Comparison of ENCODE assay signal across 8 mouse cellular contexts in the genomic region with DNA sequence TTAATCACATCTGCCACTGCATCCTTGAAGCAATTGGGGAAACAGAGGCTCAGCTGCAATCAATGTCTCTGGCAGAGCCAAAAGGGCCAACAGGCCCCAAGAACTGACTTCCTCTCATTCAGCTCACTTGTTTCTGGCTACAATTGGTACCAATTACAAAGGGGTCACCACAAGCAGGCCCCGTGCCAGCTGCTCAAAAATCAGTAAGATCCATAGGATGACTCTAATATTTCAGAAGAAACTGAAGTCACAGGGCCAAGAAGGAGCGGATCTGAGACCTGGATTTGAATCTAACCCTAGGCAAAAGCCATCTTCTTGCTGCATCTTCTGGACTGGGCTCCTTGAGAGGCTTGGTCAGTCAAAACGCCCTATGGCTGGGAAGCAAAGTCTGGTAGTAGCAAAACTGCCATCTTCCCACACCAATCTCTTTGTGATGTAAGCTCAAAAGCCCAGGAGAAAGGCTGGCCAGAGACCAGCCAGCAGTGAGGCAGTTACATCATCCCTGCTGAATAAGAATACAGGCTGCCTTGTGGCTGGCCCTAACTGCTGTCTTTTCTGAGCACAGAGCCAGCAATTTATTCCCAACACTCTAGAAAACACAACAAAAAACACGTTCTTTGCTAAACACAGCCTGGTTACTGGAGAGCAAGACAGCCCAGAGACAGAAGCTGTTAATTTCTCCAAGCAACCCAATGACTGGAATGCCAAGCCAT. TPM values are rescaled to one million over a fixed set of nuclear protein-coding genes. Genes with fewer than 3 reads are reported as not detected.
DNase-seq lines count a peak whose midpoint lies in the region; ATAC-seq lines count a peak whose summit lies in the region.

No protein-coding gene starts in this region.

- H3K27me3 ChIP-seq in hindbrain, embryonic 15.5 days: no peaks in the 10 kb centered on the region
- no peaks in the 10 kb centered on the region for H3K27me3 ChIP-seq in liver, embryonic 12.5 days (replicated peaks)

- peak overlapping the region; percentile 99 for H3K9ac ChIP-seq in hindbrain, embryonic 15.5 days
- H3K9ac ChIP-seq in liver, embryonic 12.5 days: peak overlapping the region; percentile 96

- peak overlapping the region; percentile 95 for H3K4me2 ChIP-seq in hindbrain, embryonic 15.5 days
- peak overlapping the region; percentile 88 for H3K4me2 ChIP-seq in liver, embryonic 12.5 days

- H3K9me3 ChIP-seq in hindbrain, embryonic 15.5 days: no peaks in the 10 kb centered on the region
- no peaks in the 10 kb centered on the region for H3K9me3 ChIP-seq in liver, embryonic 12.5 days (replicated peaks)

- H3K36me3 ChIP-seq in hindbrain, embryonic 15.5 days: no peaks in the 10 kb centered on the region
- peaks cover 32% of the 10 kb centered on the region for H3K36me3 ChIP-seq in liver, embryonic 12.5 days

- peak overlapping the region; percentile 99 for H3K27ac ChIP-seq in hindbrain, embryonic 15.5 days (replicated peaks)
- H3K27ac ChIP-seq in liver, embryonic 12.5 days: peak overlapping the region; percentile 28; the same call in 1 of the 2 replicates

- WGBS in hindbrain, embryonic 15.5 days: 79% methylated on average over 4 of the region's 4 CpGs
- WGBS in liver, embryonic 12.5 days (ENCODE audit: insufficient replicate concordance): 67% methylated on average over 4 of the region's 4 CpGs

- ATAC-seq in hindbrain, embryonic 15.5 days (ENCODE audit: low FRiP score, low read depth): peak; percentile 9; the same call in 1 of the 2 replicates
- ATAC-seq in liver, embryonic 12.5 days: no peak

- H3K4me1 ChIP-seq in hindbrain, embryonic 15.5 days (replicated peaks): peaks cover 48% of the 10 kb centered on the region
- H3K4me1 ChIP-seq in liver, embryonic 12.5 days: peaks cover 45% of the 10 kb centered on the region

- peak overlapping the region; percentile 100 for H3K4me3 ChIP-seq in hindbrain, embryonic 15.5 days
- H3K4me3 ChIP-seq in liver, embryonic 12.5 days: peak overlapping the region; percentile 99

- DNase-seq in adrenal gland, postnatal 14 days: peak; percentile 61
- no peak for DNase-seq in adrenal gland, adult 18-20 months (ENCODE audit: low spot score in 2 of 2)
- peak; percentile 67 for DNase-seq in right cerebral cortex, adult 18-20 months
- no peak for DNase-seq in right cerebral cortex, postnatal 14 days
- DNase-seq in telencephalon, adult 2 months (ENCODE audit: low read depth, low spot score): peak; percentile 87
- no peak for DNase-seq in urinary bladder, postnatal 10 days (ENCODE audit: low spot score)

RNA-seq across cellular contexts. Expression of a gene that starts 1.5 kb away (rescaled TPM):
- 57.6 and 62.9 TPM in 2 replicates for total RNA-seq in adrenal gland, postnatal 14 days (2021)
- 100 to 1,000 TPM in 1 of 2 experiments, 10 to 100 TPM in 1; 88.3 to 103 TPM for total RNA-seq in adrenal gland, adult 18-20 months (2021)
- polyA plus RNA-seq in hindbrain, embryonic 15.5 days (2015; fragmentation: Nextera tagmentation; extraction: Ambion mirVana): 112 and 115 TPM in 2 replicates
- 37.6 and 37.9 TPM in 2 replicates for polyA plus RNA-seq in liver, embryonic 12.5 days (2016; fragmentation: Nextera tagmentation; extraction: Ambion mirVana)

RNA-seq across cellular contexts. Expression of a gene that starts 1.7 kb away (rescaled TPM):
- 30.1 and 32.5 TPM in 2 replicates for total RNA-seq in adrenal gland, postnatal 14 days (2021)
- total RNA-seq in adrenal gland, adult 18-20 months (2021): 10 to 100 TPM; 41.1 to 42.8 TPM
- polyA plus RNA-seq in hindbrain, embryonic 15.5 days (2015; fragmentation: Nextera tagmentation; extraction: Ambion mirVana): 30.7 and 33.4 TPM in 2 replicates
- polyA plus RNA-seq in liver, embryonic 12.5 days (2016; fragmentation: Nextera tagmentation; extraction: Ambion mirVana): 11.0 TPM in 2 replicates

RNA-seq across cellular contexts. Expression of a gene that starts 47.0 kb away (rescaled TPM):
- total RNA-seq in adrenal gland, postnatal 14 days (2021): 7.2 and 10.6 TPM in 2 replicates
- 1 to 10 TPM; 6.3 to 8.8 TPM for total RNA-seq in adrenal gland, adult 18-20 months (2021)
- polyA plus RNA-seq in hindbrain, embryonic 15.5 days (2015; fragmentation: Nextera tagmentation; extraction: Ambion mirVana): 5.9 and 6.6 TPM in 2 replicates
- 4.9 and 5.0 TPM in 2 replicates for polyA plus RNA-seq in liver, embryonic 12.5 days (2016; fragmentation: Nextera tagmentation; extraction: Ambion mirVana)

Comparison
In these comparisons a context has a peak if more than half of its experiments do, and no peak if none do; other contexts are left out.
1. DNase-seq: peak in adrenal gland, postnatal 14 days (single experiment), right cerebral cortex, adult 18-20 months (single experiment) and telencephalon, adult 2 months (single experiment); none in adrenal gland, adult 18-20 months (0 of 2), right cerebral cortex, postnatal 14 days (single experiment) and urinary bladder, postnatal 10 days (single experiment).